Mouse (Mus musculus) stomach, postnatal 0 days (tissue): ENCODE data around the gene Ppargc1a.

Experiments
- CTCF ChIP-seq: IDR thresholded peaks from 2 replicates; pipeline ENCODE4 v1.5.1; 2016; ENCODE audit warnings: antibody characterized with exemption, low read depth, mild to moderate bottlenecking, moderate library complexity
- EP300 ChIP-seq: optimal IDR thresholded peaks from 2 replicates; pipeline ENCODE3; 2016; ENCODE audit warnings: antibody characterized with exemption

GRCm38 (mm10) chr5:51540816-51541215 lies 26.7 kb downstream of the Ppargc1a start:
- TF ChIP-seq CTCF: no peak
- no peak for TF ChIP-seq EP300
